Mouse (Mus musculus) hematopoietic stem cell, adult 5-6 weeks (primary cell): ENCODE data around the gene Fermt3. TPM values are rescaled to one million over a fixed set of nuclear protein-coding genes. Genes with fewer than 3 reads are reported as not detected.
"Not testable (repeated sequence)": the region's sequence is repeated elsewhere in the genome, so short reads cannot be mapped to it uniquely, and the experiment has no call there.

ENCODE experiments used
- ATAC-seq, 2 experiments: fragments of 125-278 bp in 1 of 2; replicated peaks in 1 of 2; 2 replicates each; pipeline ENCODE4 v1.8.0; 2016 to 2017; ENCODE audit warnings: inconsistent platforms in 2 of 2, mild to moderate bottlenecking in 2 of 2, moderate number of reproducible peaks in 2 of 2, low read depth in 1 of 2, moderate TSS enrichment in 1 of 2; ENCODE audit not compliant: low FRiP score in 2 of 2, poor library complexity in 2 of 2, severe bottlenecking in 2 of 2, insufficient read depth in 1 of 2, low TSS enrichment in 1 of 2
- total RNA-seq: library from RNA; stranded (forward); fragments of 172-1452, 232-1000 nt; gene quantifications from 2 replicates; pipeline ENCODE4 v1.2.3, GENCODE M21; 2017

The Fermt3 gene
- 198 and 220 TPM in 2 replicates for total RNA-seq

DNA sequence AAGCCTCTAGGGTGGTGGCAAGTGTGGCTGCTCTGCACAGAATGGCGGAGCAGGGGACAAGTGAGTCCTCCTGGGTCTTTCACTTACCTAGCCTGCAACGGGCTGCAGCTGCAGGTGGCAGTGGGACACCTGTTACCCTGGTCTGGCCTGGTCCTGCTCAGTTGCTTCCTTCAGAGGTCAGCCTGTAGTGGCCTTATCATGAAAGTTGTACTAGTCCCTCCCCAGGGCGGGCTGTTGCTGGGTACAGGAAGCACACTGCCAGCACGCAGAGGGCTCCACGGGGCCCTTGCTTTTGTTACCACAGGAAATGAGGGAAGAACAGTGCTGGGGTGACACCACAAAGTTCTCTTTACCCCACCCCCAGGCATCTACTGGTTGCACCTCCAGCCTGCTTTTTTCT, at the start of gene Fermt3:
TSS of gene Fermt3 (minus strand) at position 279 of the 400 bp plus-strand sequence.
- peak; percentile 80 to 83 for ATAC-seq

DNA sequence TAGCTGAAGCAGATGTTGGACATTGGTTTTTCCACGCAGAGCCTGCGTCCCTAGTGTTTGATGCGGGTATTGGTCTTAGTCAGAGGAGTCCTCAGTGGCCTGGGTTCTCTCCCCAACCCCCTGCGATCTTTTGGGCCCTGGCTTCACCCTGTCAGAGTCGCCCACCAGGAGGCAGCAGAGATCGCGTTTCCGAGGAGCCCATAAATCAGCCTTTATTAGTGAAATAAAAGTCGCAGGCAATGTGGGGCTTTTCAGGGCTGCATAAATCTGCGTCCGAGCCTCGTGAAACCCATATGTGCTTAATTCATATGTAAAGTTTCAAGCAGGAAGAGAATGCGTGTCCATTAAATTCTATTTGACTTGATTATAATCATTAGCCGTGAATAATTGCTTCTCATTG, 48.9 kb upstream of the Fermt3 start:
- peak; percentile 27 to 36; a peak in 2 of 4 replicates for ATAC-seq

DNA sequence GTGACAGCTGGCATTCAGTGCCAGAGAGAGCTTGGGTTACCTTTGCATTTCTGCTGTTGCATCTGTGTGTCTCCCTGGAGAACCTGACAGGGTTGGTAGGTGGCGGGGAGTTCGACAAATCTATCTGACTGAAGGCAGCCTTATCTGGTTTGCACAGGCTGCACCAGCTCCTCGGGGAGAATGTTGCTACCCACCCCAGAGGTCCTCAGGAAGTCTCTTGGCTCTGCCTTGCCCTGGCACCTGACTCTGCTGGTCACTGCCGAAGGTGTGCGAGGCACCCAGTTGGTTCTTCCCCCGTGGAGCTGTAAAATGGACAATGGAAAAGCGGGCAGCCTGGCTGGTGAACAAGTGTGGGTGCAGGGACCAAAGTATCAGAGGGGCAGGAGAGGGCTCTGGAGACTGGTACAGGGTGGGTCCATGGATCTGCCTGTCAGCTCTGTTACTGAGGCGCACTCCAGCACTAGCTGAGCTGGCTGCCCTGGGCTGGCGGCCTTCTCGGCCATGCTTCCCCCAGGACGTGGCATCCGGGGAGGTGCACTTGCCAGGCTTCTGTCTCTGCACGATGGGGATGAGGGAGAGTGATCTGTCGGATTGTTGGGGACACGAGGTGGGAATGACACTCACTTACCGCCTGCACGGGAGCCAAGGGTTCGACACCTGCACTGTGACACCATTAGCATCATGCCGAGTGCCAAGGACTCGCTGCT, 48.2 kb upstream of the Fermt3 start:
- ATAC-seq, result no peak

DNA sequence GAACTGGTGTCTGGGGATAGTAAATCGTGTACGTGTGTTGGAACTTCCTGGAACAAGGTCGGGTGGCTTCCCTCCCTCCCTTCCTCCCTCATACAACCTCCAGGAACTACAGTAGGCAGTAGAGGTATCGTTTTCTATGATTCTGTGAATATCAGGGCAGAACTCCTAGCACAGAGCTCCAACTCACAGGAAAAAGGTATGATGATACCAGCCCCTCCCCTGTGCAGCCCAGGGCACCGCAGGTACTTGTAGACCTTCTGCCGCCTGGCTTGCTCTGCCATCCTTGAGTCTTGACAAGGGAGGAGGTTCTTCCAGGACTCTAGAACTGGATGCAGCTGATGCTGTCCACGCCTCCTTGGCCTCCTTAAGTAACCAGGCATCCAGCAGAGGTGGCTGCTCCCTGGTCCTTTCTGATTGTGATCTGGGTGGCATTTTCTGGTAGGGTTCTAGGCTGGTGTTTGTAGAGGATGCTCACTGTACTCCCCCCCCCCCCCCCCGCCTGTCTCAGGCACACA, 47.6 kb upstream of the Fermt3 start:
- peak; percentile 3 to 15; a peak in 1 of 4 replicates for ATAC-seq

DNA sequence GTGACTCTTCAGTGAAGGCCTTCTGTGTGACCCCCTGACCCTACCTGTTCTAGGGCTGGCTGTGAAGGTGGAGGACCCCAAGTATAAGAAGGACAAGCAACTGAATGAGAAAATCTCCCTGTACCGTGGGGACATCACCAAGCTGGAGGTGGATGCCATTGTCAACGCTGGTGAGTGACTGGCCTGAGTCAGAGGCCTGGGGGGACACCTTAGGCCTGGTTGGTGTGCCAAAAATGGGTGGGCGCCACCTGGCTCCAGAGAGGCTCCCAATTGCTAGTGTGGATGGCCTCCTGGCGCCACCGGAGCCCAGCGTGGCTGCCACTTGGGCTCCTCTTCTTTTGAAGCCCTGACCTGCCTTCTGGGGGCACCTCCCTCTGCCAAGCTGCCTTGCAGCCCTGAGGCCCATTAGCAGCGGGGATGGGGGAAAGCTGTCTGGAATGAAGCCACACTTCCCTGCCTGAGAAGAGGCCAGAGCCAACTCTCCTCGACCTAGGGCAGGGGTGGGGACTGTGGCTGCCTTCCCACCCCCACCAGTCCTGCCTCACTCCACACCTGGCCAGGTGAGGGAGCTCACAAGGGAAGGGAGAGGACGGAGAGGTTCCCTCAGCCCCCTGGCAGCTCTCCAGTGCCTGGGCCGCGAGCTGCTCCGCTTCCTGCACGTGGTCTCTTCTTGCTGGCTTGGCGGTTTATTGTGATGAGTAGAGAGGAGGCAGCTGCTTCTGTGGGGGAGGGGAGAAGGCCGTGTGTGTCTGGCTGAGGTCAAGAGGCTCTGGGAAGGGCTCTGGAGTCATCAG, 47.0 kb upstream of the Fermt3 start:
- ATAC-seq, result peak; percentile 29 to 44; a peak in 3 of 4 replicates

DNA sequence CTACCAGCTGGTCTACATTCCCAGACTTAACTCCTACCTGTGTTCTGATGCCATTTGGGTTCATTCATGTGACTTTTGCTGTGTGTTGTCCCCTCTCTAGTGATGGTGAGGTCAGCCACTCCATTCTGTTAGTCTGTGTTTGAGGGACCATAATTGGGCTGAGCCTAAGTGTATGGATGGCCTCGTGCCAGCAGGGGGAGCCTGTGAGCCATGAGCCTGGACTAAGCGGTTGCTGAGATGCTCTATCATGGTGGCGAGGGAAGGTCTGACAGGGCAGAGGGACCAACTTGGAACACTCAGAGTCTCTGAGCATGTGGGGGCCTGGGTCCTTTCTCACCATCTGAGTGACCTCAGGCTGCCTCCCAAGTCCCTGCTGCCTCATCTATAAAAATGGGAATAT, 45.3 kb upstream of the Fermt3 start:
- peak; percentile 65 to 78 for ATAC-seq

DNA sequence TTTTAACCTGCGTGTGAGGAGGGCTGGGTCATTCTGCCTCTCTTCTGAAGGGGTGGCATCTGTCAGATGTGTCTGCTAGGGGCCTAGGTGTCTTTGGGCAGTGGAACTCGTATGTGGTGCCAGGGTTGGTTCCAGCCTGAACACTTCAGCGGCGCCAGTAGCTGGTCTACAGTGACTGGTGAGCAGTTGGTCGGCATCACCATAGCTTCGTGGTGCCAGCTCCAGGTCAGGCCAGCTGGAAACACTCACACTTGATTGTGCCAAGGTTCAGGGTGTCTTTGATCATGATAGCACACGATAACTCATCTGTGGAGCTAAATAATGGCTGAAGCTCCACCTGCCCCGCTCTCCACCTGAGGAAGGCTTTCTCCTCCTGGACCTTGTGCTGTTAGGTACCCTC, 43.6 kb upstream of the Fermt3 start:
- ATAC-seq, result no peak

DNA sequence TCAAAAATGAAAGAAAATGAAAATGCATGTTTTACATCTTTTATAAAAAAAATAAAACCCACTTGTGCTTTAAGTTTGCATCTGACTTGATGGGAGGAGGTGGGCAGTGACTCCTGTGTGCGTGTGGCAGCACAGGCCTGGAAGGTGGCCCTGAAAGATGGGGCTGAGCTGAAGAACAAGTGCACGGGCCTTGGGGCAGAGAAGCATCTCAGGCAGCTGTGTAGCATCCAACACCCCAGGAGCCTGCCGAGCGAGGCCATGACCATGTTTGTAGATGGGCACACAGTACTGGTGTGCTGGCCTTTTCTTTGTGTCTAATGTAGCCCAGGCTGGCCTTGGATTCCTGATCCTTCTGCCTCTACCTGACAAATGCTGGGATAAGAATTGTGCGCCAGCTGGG, 42.8 kb upstream of the Fermt3 start:
- no peak for ATAC-seq

DNA sequence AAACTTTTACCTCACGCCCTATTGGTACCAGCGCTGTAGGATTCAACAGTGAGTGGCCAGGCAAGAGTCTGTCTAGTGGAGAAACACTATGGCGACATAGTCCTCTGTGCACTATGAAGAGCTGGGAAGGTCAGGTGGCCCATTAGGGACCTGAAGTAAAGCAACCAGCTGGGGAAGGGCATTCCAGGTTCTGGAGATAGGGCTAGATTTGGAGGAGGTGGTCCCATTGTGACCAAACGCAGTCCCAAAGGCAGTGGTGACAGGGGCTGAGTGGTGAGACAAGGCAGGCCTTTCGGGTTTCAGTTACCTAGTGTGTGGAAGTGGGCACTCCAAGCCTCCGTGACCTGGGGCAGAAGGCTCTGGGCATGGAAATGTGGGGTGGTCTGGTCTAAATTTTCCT, 39.3 kb upstream of the Fermt3 start:
- ATAC-seq, result no peak

DNA sequence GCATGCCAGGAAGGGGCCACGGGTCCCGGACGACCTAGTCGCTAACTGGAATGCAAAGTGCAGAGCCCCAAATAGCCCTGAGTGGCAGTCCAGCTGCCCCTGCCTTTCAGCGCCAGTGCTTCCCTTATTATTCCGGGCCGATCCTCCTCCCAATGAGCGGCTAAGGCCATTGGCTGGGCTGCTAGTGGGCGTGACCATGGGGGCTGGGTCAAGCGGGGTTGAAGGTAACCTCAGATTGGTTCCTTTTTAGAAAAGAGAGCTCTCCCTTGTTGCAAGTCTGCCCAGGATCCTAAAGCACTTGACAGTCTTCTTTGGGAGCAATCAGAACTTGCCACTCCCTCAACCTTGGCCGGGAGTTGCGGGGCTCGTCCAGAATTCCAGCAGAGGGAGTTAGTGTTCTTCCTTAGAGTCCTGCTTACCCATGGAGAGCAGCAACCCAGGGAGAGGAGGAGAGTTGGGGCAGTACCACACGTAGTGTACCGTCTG, 38.5 kb upstream of the Fermt3 start:
- ATAC-seq, result peak; percentile 95

DNA sequence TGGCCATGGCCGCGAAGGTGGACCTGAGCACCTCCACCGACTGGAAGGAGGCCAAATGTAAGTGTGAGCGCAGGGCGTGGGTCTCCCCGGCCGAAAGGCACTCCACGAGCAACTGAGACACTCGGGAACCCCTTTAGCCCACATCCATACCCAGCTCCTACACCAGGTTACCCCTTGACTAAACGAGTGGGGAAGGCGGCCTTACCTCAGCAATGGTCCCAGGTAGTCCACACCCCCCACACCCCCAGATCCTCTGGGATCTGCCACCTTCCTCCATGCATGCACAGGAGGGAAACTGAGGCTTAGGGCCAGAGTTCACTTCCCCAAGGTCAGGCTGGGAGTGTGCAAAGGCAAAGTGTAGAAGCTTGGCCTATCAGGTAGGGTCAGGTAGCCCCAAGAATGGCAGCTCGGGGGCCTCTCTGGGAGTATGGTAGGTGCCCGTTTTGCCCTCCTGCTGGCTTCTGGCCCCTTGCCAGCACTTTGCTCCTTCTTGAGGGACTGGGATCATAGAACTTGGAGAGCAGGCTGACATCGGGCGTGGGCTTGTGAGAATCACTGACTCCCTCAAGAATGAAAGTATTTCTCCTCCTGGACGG, 38.0 kb upstream of the Fermt3 start:
- peak in 1 of 2 experiments; percentile 14; a peak in 1 of 4 replicates for ATAC-seq

DNA sequence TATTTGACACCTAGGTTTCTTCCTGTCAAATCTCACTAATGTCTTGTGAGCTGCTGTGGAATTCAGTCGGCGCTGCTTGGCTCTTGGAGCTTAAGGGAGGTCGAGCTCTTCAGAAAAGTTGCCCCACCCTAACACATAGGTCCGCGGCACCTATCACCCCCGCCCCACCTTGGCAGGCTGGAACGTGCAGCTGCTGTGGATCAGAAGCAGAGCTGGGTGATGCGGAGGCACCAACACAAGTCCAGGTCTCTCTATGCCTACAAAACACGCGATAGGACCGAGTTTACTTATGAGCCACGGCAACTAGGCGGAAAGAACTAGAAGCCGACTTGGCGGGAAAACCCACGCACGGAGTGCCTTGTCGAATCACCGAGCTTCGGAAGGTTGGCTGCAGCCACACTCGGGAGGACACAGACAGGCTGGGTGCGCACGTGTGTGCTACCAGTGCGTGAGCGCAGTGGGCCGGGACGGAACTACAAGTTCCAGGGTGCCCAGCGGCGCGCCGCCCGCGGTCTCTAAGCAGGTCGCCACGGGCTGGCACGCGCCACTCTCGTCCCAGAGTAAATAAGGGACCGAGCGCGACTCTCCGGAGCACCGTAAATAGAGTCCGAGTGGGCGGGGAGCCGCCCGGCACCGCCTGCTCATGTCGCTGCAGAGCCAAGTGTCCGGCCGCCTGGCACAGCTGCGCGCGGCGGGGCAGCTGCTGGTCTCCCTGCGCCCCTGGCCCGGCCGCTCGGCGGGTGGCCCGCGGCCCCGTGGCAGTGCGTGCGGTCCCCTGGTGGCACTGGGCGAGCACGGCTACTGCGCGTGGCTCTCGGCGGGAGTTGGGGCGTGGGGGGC, 37.2 kb upstream of the Fermt3 start, which contains the start of gene Macrod1:
TSS of gene Macrod1 (plus strand) at position 563 of the 840 bp plus-strand sequence.
- peak; percentile 64 to 72 for ATAC-seq

DNA sequence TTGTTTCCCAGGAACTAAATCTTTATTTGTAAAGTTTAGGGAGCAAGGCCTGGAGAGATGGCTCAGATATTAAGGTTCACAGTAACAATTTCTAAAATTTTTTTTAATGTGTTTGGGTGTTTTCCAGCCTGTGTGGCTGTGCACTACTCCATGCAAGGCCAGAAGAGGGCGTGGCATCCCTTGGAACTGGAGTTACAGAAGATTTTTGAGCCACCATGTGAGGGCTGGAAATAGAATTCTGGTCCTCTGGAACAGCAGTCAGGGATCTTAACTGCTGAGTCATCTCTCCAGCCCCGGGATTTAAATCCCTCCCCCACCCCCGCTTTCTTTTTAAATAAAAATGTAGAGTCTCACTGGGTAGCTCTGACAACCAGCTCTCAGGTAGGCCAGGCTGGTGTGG, 35.9 kb upstream of the Fermt3 start:
- no peak for ATAC-seq

DNA sequence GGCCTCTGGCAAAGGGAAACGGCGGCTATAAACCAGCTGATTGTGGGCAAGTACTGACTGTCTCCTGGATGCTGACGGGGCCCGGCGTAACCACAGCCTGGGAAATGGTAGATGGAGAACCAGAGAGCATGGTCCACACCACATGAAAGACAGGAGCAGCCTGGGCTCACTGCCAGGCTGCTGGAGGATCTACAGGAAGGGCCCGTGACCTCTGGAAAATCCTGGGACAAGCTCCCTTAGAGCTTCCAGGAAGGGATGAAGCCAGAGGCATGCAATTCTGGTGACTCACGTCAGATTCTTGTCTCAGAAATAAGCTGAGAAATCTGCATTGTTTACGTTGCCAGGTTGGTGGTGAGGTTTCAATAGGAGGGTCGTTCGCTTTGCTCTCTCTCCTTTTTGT, 35.5 kb upstream of the Fermt3 start:
- no peak for ATAC-seq

DNA sequence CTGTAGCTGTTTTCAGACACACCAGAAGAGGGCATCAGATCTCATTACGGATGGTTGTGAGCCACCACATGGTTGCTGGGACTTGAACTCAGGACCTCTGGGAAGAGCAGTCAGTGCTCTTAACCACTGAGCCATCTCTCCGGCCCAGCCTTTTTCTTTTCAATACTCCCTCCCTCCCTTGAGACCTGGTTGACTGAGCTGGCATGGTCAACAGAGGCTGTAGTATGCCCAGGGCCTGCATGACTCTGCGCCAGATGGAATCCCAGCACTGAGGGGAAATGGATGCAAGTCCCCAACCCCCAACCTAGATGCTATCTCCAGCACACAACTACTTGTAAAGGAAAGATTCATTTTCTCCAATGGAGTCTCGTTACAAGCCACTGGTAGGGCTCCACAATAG, 34.1 kb upstream of the Fermt3 start:
- not testable (repeated sequence) for ATAC-seq

DNA sequence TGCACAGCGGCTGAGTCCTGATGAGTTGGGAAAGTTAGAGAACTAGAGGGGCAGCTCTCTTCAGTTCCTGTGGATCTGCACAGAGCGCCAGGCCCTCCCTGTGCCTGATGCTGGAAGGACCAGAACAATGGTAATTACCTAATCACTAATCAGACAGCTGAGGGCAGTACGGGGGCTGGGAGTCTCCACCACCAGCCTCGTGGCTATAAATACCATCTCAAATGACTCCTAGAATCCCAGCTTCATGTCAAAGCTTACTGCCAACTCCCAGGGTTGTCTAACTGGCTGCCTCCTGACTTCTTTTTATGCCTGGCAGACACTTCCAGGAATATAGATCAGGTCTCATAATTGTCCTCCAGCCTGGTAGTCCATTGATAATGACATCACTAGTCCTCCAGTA, 25.4 kb upstream of the Fermt3 start:
- ATAC-seq, result no peak

DNA sequence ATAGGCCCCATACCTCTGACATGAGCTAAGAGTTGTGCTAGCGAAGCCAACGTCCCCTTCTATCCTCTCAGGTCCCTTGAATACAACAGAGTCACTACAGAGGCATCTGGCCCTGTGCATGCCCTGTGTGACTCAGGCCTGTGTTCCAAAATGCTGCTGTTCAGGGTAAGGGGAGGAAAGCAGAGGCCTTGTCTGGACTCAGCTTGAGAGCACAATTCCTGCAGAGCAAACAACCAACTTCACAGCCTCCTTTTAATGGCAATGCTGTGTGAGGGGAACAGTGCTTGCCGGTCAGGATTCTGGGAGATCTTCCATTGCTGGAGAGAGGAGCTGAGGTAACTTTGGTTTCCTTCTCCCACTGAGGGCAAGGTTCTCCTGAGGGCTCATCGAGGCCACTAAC, 25.0 kb upstream of the Fermt3 start:
- no peak for ATAC-seq
